Mouse (Mus musculus): ENCODE results near the gene Socs1.
A peak's percentile ranks its signal among the peaks of the same experiment; 100 is the strongest.

The Socs1 gene

GRCm38 (mm10) chr16:10761182-10761581 lies 24.2 kb downstream of the Socs1 start:
- DNase-seq = no peak

DNA sequence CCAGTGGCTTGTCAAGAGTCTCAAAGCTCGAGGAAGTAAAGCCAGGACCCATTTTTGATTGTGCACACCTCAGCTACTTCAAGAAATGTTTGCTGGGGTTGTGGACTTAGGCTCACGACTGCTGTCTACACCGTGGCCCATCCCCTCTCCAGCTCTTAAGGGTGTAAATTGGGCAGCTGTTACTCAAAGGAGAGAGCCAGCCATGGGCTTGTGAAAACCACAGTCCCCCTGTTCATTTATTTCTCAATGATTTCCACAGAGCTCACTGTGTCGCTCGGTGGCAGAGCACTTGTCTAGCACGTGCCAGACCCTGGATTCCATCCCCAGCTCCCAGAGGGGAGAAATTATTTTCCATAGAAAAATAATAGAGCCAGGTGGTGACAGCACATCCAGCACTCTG lies 29.2 kb downstream of the Socs1 start:
- no peak for DNase-seq

DNA sequence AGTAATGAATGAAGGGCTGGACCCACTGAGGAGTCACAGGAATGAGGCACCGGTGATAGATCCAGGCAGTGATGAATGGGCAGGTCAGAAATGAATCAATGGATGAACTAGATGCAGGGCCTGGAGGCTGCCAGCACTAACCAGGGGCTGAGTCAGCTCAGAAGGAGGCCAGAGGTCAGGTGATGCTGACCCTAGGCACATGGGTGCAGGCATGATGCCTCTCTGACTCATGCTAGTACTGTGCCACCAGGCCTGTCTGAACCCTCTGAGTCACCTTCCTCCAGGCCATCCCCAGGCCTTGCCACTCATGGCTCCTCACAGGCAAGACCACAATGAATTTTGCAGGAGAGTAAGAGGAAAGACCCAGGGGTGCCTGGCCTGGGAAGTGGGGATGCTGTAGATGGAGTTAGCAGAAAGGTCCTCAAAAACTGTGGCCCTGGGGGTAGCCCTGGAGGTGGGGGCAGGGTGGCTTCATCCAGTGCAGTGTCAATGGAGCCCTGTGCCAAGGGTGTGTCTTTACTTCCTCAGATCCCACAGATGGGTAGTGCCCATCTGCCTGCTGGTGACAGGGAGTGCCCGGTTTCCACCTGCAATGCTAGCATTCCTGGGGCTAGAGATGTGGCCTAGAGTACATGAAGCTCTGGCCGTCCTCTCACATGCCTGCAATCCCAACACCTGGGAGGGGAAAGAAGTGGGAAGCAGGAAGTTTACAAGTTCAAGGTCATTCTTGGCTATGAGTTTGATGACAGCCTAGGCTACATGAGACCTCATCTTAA lies 30.6 kb downstream of the Socs1 start:
- no peak for DNase-seq

DNA sequence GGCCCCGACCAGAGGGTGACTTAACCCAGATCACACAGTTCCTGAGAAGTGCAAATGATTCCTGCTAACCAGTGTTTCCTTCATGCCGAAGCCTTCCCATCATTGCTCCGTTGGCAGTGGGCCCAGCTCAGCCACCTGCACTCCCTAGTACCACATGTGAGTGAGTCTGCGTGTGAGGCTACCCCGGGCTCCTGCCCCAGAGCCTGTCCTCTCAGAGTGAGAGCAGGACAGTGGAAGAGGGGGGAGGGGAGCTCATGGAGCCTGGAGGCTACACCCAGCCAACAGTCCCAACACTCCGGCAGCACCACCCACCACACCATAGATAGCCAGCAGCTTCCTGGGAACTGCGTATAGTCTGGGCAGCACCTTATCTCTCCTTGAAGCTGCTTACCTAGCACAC lies 35.5 kb downstream of the Socs1 start:
- DNase-seq = peak in 1 of 2 experiments; percentile 25

- no peak for DNase-seq
These were observed 36.1 kb downstream of the Socs1 start for GRCm38 (mm10) chr16:10749226-10749625.

DNA sequence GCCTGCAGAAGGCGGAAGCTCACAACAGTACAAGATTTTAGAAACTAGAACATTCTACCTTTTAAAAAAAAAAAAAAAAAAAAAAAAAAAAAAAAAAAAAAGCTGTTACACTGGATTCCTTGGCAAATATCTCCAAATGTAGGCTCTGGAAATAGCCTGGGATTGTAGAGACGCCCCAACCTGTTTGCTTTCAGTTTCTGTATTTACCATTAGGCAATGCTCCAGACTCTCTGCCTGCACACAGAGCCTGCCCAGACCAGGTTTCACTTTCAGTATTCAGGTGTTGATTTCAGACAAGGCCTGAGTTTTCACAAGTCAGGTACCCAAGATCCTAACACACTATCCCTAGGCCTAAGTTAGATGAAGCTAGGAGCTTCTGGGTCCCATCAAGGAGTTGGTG lies 44.3 kb downstream of the Socs1 start:
- peak; percentile 26 to 49 for DNase-seq

DNA sequence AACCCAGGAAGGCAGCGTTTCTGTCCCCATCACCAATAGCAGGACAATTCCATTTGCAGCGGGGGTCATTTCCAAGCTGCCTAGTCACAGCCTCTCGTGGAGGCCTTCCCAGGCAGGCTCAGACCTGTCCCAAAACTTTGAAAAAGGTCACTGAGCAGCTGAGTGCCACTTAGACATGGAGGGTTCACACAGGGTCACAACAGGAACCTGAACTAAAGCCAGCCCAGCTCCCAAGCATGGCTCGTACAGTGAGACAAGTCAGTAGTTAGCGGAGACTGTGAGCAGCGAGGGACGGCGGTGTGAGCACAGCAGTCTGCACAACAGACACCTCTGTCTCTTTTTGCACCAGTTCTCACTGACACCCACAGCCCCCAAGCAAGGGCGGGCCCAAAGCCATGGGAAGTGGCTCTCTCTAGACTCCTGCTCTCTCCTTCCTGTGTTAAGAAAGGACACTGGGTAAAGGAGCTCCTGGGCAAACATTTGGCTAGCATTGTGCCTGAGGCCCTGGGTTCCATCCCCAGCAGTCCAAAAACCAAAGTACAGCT lies 45.4 kb downstream of the Socs1 start:
- peak; percentile 33 to 53 for DNase-seq

- no peak for DNase-seq
These were observed 46.5 kb downstream of the Socs1 start for GRCm38 (mm10) chr16:10738866-10739265.

DNA sequence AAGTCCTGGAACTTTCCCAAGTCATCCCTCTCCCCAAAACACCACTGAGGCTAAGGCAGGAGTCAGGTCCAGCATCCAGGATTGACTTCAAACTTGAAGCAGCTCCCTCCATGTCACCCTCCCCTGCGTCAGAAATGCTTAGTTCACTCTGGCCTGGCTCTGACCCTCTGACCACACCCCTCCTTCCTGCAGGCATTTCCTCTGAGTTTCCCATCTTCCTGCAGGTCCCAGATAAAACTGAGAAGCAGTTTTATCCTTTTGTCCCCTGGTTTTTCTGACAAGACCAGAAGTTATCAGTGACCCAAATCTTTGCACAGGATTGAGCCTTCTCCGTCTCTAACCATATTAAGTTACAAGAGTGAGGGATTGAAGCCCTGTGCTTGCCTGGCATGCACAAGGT lies 47.8 kb downstream of the Socs1 start:
- DNase-seq = peak; percentile 59 to 81

GRCm38 (mm10) chr16:10736364-10736763 lies 49.0 kb downstream of the Socs1 start:
- DNase-seq = no peak

DNA sequence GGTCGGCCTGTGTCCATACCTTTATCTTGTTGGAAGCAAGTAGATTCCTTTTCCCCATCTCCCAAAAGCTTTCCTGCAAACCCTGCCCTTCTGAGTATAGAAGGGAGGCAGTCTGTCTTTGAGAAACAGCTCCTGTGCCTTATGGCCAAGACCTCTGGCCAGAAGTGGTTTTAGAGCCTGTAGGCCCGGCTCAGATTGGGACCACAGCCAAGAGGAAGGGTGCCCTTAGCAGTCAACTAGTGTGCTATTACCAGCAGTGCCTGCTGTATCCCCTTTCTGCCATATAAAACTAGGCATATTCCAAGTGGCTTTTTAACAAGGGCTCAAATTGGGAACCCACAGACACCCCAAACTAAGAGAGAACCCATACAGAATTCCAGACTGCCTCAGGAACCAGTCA lies 49.6 kb downstream of the Socs1 start:
- DNase-seq = peak; percentile 57 to 60

DNA sequence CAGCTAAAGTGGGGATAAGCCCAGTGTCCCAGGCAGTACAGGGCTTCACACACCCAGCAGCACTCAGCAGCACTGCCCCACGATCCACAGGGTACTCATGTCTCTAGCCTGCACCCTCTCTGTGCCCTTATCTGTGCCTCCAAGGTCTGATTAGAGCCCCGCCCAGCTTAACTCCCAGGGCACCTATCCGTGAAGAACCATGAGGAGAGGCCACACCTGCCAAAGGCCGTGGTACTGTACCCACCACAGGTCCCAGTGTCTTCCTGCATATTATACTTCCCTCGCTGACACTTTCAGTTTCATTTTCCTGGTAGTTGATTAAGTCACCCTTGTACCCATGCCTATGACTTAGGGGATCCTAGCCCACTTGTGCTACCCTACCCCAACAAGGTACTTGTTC lies 52.9 kb downstream of the Socs1 start:
- no peak for DNase-seq
